Mouse (Mus musculus) limb, embryonic 15.5 days (tissue): ENCODE results near the gene Nol10. TPM values are rescaled to one million over a fixed set of nuclear protein-coding genes. Genes with fewer than 3 reads are reported as not detected.
A peak's percentile ranks its signal among the peaks of the same experiment; 100 is the strongest.

Experiments used
- ATAC-seq: fragments of 200-750 bp; cut with Nextera tagmentation; 2 replicates; pipeline ENCODE4 v1.8.0; 2017; ENCODE audit warnings: low read depth, moderate TSS enrichment; ENCODE audit not compliant: insufficient number of reproducible peaks, low FRiP score, low TSS enrichment
- H3K27ac ChIP-seq: fragments of 300-500 bp; sonication (generic); 2 replicates; pipeline ENCODE4 v1.5.1; 2015; ENCODE audit warnings: moderate library complexity, mild to moderate bottlenecking, inconsistent platforms
- H3K27me3 ChIP-seq: fragments of 300-500 bp; sonication (generic); 2 replicates; pipeline ENCODE4 v1.6.1; 2015; ENCODE audit warnings: inconsistent platforms
- H3K36me3 ChIP-seq: fragments of 300-500 bp; sonication (generic); 2 replicates; pipeline ENCODE4 v1.6.1; 2015; ENCODE audit warnings: inconsistent platforms
- H3K4me1 ChIP-seq: fragments of 300-500 bp; sonication (generic); 2 replicates; pipeline ENCODE4 v1.6.1; 2015; ENCODE audit warnings: inconsistent platforms
- H3K4me2 ChIP-seq: fragments of 300-500 bp; sonication (generic); 2 replicates; pipeline ENCODE4 v1.6.1; 2015; ENCODE audit warnings: mild to moderate bottlenecking, inconsistent platforms
- H3K4me3 ChIP-seq: fragments of 300-500 bp; sonication (generic); 2 replicates; pipeline ENCODE4 v1.5.1; 2015; ENCODE audit warnings: mild to moderate bottlenecking, inconsistent platforms
- H3K9ac ChIP-seq: fragments of 300-500 bp; sonication (generic); 2 replicates; pipeline ENCODE4 v1.6.1; 2015; ENCODE audit warnings: inconsistent platforms
- H3K9me3 ChIP-seq: fragments of 300-500 bp; sonication (generic); 2 replicates; pipeline ENCODE4 v1.6.1; 2016; ENCODE audit warnings: inconsistent platforms
- WGBS: fragments of 180-500 bp; shearing (Covaris S2); methylation state at CpG from one replicate; pipeline ENCODE4 v1.1.7; 2015; 5-methylcytosine and 5-hydroxymethylcytosine counted together
- polyA plus RNA-seq: library from polyadenylated mRNA; unstranded; fragments of >200 nt; fragmentation: Nextera tagmentation; extraction: Ambion mirVana; gene quantifications from 2 replicates; pipeline ENCODE4 v1.2.1, GENCODE M21; 2015

Nol10 gene
- polyA plus RNA-seq: 20.1 and 21.3 TPM in 2 replicates

DNA sequence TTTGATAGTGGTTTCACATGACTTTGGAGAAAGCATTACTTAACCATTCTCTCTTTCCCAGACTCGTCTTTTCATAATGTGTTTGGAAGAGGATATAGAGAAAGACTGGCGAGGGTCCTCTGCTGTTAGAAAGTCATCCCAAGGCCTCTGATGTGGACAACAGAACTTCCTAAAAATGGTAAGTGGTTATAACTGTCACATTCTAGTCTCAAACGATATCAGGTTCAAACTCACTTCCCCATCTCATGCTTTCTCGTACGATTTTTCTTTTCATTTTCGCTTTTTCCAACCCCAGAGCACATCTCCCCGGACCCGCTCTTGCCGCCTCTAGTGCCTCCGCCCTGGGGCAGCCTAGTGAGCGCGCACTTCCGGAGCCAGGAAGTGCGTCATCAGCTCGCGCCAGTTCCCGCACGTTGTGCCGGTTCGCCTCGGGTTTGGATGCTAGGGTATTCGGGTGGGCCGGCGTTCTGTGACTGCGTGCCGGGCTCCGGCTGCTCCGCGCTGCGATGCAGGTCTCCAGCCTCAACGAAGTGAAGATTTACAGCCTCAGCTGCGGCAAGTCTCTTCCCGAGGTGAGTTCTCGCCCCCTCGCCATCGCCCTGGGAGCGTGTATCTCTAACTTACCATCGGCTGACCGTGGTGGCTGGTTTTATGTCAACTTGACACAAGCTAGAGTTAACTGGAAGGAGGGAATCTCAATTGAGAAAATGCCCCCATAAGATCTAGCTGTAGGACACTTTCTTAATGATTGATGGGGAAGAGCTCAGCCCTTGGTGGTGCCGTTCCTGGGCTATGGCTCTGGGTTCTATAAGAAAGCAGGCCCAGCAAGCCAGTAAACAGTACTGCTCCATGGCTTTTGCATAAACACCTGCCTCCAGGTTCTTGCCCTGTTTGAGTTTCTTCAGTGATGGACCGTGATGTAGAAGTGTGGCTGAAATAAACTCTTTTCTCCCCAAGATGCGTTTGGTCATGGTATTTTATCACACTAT is at the start of gene Nol10:
TSS of gene Nol10 (plus strand) at position 411 of the 989 bp plus-strand sequence.
- peaks cover 18% of the 10 kb centered on the region for H3K36me3 ChIP-seq
- H3K9ac ChIP-seq: peak within 1 kb of the TSS; percentile 58
- H3K4me1 ChIP-seq: peaks cover 14% of the 10 kb centered on the region
- ATAC-seq: peak; percentile 86; the same call in 1 of the 2 replicates
- no peaks in the 10 kb centered on the region for H3K27me3 ChIP-seq
- peak within 1 kb of the TSS; percentile 61 for H3K27ac ChIP-seq
- peak within 1 kb of the TSS; percentile 78 for H3K4me2 ChIP-seq
- under 1% methylated on average over 42 of the region's 42 CpGs for WGBS
- H3K4me3 ChIP-seq: peak within 1 kb of the TSS; percentile 85
- H3K9me3 ChIP-seq: no peaks in the 10 kb centered on the region

DNA sequence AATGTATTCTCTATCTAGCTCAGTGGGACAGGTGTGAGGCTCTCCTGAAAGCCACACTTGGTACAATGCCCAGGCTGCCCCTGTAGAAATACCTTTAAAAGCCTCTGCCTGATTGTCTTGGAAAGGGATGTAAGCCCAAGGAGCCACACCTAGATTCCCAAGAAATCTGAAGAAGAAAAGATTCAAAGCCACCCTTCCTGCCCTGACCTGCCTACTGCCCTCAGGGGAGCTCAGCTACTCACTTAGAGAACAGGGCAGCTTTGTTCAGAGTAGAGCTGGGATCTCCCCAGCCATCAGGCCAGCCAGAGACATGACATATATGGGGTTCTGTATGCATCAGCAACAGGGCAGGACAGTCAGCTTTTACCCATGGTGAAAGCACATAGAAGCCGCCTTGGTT is 48.4 kb upstream of the Nol10 start:
- no peak for ATAC-seq
- H3K9me3 ChIP-seq: no peaks in the 10 kb centered on the region
- H3K27ac ChIP-seq: no peak overlapping the region
- no peaks in the 10 kb centered on the region for H3K27me3 ChIP-seq
- H3K4me3 ChIP-seq: no peak overlapping the region
- no peak overlapping the region for H3K4me2 ChIP-seq
- 94% methylated on average over 1 of the region's 1 CpGs for whole genome bisulfite sequencing
- no peaks in the 10 kb centered on the region for H3K4me1 ChIP-seq
- no peak overlapping the region for H3K9ac ChIP-seq
- no peaks in the 10 kb centered on the region for H3K36me3 ChIP-seq

DNA sequence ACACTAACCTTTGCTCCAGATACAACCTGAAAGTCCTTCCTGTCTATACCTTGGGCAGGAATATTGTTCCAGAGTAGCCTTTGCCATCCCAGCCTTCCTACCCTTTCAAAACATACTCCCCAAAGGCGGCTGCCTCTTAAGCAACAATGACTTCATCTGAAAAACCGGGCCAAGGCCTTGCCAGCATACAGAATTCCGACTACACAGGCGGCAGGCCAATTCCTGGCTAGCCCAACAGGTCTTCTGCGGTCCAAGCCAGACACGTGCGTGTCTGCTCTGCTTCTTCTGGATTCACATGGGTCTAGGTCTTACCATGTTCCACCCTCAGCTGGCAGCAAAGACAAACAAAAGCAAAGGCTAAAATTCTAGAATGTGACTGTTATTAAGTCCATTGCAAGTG is 42.8 kb upstream of the Nol10 start:
- Histone ChIP-seq H3K9ac (no peak overlapping the region), H3K27ac (no peak overlapping the region), H3K4me2 (no peak overlapping the region), H3K4me3 (no peak overlapping the region), H3K4me1 (no peaks in the 10 kb centered on the region), H3K27me3 (no peaks in the 10 kb centered on the region), H3K9me3 (no peaks in the 10 kb centered on the region), H3K36me3 (no peaks in the 10 kb centered on the region)
- 75% methylated on average over 7 of the region's 7 CpGs for WGBS
- ATAC-seq: no peak

DNA sequence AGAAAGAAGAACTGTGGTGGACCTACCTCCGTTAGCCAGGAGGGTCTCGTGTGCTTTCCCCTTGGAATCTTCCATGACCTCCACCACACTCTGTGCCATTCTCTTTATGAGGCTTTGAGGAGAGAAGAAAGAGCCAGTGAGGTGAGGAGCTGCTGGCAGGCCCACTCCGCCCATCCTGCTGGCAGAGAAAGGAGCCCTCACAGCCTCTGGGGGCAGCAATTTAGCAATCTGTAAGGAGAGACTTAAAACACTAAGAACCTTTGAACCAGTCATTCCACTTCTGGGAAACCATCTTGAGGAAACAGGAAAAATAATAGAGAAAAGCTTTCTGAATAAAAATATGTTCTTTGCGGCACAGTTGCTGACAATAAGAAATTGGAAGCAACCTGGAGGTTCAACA is 40.0 kb upstream of the Nol10 start:
- Histone ChIP-seq H3K27ac (no peak overlapping the region), H3K27me3 (no peaks in the 10 kb centered on the region), H3K4me3 (no peak overlapping the region), H3K4me2 (no peak overlapping the region), H3K9ac (no peak overlapping the region), H3K36me3 (no peaks in the 10 kb centered on the region), H3K4me1 (no peaks in the 10 kb centered on the region), H3K9me3 (no peaks in the 10 kb centered on the region)
- no peak for ATAC-seq
- WGBS: 42% methylated on average over 4 of the region's 4 CpGs

DNA sequence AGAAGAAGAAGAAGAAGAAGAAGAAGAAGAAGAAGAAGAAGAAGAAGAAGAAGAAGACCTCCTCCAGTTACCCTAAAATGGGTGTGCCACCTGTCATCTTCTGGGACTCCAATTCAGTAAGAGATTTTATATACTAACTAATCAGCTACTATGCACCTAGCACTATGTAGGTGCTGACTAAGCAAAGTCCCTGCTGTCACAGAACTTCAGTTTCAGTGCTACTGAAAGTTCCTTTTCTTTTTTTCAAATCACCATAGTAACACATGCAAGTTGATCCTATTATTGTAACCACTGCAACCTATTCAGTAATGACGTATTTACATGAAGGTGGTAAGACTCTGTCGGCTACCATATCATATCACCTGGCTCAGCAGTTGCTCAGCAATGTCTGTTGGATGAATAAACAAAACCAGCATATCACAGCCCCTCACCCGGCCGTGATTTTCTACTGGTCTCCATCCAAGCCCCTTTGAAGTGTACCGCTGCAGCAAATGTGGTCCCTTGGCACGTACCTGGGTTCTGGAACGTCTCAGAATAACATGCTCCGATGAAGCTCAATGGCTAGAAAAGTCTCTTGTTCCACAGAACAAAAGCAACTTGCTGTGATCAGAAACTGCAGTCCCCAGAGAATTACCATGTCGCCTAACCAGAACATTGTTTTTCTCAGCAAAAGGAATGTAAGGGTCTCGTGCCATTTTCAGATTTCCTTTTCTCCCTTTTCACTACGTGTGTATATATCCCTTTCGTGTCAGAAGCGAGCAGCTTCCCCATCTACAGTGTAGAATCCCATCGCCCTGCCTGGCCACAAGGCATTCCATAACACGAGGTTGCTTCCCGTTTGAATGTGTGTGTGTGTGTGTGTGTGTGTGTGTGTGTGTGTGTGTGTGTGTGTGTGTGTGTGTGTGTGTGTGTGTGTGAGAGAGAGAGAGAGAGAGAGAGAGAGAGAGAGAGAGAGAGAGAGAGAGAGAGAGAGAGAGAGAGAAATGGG is 37.1 kb upstream of the Nol10 start:
- Histone ChIP-seq H3K36me3 (no peaks in the 10 kb centered on the region), H3K4me2 (no peak overlapping the region), H3K4me3 (no peak overlapping the region), H3K9ac (no peak overlapping the region), H3K27ac (no peak overlapping the region), H3K4me1 (no peaks in the 10 kb centered on the region), H3K9me3 (no peaks in the 10 kb centered on the region), H3K27me3 (no peaks in the 10 kb centered on the region)
- WGBS: 77% methylated on average over 16 of the region's 16 CpGs
- no peak for ATAC-seq

DNA sequence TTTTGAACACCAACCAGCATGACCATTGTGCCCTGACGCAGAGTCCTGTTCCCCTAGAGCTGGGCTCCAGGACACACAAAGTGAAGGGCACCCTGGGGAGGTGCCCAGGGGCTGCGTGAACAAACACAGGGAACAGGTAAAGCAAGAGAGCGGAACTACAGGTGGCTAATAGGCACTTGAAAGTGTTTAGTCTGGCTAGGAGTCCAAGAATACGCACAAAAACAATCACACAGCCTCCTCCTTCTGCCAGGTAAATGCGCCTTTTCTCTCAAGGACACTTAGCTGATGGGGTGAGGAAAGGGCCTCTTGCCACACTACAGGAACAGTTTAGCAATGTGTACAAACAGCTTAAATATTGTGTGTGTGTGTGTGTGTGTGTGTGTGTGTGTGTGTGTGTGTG is 32.2 kb upstream of the Nol10 start:
- no peak overlapping the region for H3K4me3 ChIP-seq
- no peak overlapping the region for H3K27ac ChIP-seq
- H3K4me1 ChIP-seq: no peaks in the 10 kb centered on the region
- no peaks in the 10 kb centered on the region for H3K36me3 ChIP-seq
- H3K4me2 ChIP-seq: no peak overlapping the region
- ATAC-seq: no peak
- no peaks in the 10 kb centered on the region for H3K27me3 ChIP-seq
- no peaks in the 10 kb centered on the region for H3K9me3 ChIP-seq
- H3K9ac ChIP-seq: no peak overlapping the region
- 86% methylated on average over 5 of the region's 5 CpGs for WGBS

DNA sequence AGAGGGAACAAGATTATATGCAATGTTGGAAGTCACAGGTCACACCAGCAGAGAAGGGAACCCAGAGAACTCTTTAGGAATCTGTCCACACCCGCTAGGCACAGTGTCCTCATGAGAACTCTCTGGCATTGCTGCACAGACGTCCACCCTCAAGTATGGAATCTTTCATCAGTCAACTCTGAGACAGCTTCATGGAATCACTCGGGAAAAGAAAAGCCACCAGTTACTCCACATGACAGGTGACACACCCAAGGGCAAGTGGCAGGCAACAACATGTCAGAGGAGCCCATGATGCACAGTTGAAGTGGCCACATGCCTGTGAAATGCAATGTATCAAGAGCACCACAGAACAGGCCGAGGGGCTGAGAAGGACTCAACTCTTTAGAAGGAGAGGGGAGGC is 30.3 kb upstream of the Nol10 start:
- Histone ChIP-seq H3K4me2 (no peak overlapping the region), H3K9ac (no peak overlapping the region), H3K4me3 (no peak overlapping the region), H3K36me3 (no peaks in the 10 kb centered on the region), H3K27me3 (peaks cover 8% of the 10 kb centered on the region), H3K27ac (no peak overlapping the region), H3K9me3 (no peaks in the 10 kb centered on the region), H3K4me1 (no peaks in the 10 kb centered on the region)
- ATAC-seq: no peak
- WGBS: 54% methylated on average over 4 of the region's 4 CpGs

DNA sequence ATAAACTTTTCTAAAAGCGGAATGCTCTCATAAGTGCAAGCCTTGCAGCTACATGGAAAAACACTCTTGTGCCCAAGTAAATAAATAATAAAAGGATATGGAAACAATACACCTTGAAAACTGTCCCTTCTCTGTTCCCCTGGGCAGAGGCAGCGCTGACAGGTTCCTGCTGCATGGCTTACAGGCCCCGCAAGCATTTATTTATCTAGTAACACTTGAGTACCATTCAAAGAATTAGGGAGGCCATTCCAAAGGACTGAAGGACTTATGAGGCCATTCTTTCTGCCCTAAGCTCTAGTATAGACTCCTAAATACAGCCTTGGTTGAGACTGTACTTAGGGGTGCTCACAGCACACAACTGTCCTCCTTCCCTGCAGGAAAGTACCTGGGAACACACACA is 29.8 kb upstream of the Nol10 start:
- Histone ChIP-seq H3K9ac (no peak overlapping the region), H3K36me3 (no peaks in the 10 kb centered on the region), H3K9me3 (no peaks in the 10 kb centered on the region), H3K27me3 (peaks cover 13% of the 10 kb centered on the region), H3K4me3 (no peak overlapping the region), H3K4me1 (no peaks in the 10 kb centered on the region), H3K27ac (no peak overlapping the region), H3K4me2 (no peak overlapping the region)
- no peak for ATAC-seq
- WGBS: 71% methylated on average over 3 of the region's 3 CpGs

DNA sequence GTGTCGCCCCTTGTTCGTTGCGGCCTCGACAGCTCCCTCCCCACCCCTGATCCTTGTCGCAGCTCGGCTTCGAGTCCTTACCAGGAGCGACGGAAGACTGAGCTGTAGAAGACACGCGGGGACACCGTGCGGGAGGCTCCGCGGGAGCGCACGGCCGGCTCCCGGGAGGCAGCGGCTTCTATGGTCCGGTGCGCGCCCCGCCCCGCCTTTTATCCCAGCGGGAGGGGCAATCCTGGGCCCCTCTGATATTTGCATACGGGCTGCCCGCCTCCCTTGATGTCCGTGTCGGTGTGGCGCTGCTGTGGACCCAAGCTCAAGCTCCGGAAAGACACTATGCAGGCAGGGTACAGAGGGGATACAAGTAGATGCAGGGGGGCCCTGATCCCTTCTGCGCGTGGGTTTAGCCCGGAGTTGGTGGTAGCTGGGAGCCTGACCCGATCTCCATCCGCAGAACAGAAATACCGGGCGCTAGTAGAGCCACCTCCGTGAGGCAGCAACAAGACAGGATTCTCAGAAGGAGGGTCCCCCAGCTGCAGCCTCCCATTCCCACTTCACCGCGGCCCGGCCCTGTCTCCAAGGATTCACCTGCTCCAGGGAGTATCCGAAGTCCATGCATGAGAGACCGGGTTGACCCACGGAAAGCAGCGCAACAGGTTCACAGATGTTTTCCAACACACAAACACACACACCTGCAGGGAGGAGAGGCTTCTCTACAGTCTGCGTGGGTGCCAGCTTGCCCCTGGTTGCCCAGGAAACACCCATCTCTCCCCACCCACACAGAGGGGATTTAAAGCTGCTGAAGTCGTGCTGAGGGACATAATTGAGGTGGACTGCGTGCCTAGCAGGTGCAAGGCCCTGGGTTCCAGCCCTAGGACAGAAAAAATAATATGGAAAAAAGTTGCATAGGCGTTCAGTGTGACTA is 23.4 kb upstream of the Nol10 start:
- 3% methylated on average over 51 of the region's 51 CpGs for WGBS
- Histone ChIP-seq H3K36me3 (no peaks in the 10 kb centered on the region), H3K27me3 (peaks cover 44% of the 10 kb centered on the region), H3K4me3 (peak overlapping the region; percentile 37), H3K4me1 (peaks cover 10% of the 10 kb centered on the region), H3K9ac (peak overlapping the region; percentile 4; the same call in 1 of the 2 replicates), H3K9me3 (no peaks in the 10 kb centered on the region), H3K27ac (no peak overlapping the region), H3K4me2 (peak overlapping the region; percentile 59)
- ATAC-seq: no peak

DNA sequence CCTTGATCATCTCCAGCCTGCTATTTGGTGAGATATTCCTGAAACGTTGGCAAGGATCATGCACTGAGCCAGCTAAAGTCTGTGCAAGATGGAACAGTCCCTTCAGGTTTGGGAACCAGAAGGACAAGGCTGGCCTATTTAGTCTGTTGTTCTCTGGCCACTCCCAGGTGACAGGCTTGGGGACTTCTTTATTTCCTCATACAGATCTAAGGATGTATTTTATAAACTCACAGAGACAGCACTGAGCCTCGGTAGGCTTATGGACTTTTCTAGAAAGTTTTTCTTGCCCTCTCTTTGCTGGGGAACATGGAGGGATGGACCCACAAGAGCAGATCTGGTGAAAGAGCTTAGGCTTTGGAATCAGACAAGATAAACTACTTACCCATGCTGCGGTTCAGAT is 19.0 kb upstream of the Nol10 start, which contains the start of gene Atp6v1c2:
TSS of gene Atp6v1c2 (minus strand) at position 101 of the 400 bp plus-strand sequence.
- WGBS: 70% methylated on average over 3 of the region's 3 CpGs
- no peak within 1 kb of the TSS for H3K4me3 ChIP-seq
- H3K27me3 ChIP-seq: peaks cover 25% of the 10 kb centered on the region
- H3K27ac ChIP-seq: no peak within 1 kb of the TSS
- no peak for ATAC-seq
- H3K9ac ChIP-seq: no peak within 1 kb of the TSS
- H3K4me2 ChIP-seq: no peak within 1 kb of the TSS
- peaks cover 9% of the 10 kb centered on the region for H3K4me1 ChIP-seq
- no peaks in the 10 kb centered on the region for H3K36me3 ChIP-seq
- no peaks in the 10 kb centered on the region for H3K9me3 ChIP-seq

DNA sequence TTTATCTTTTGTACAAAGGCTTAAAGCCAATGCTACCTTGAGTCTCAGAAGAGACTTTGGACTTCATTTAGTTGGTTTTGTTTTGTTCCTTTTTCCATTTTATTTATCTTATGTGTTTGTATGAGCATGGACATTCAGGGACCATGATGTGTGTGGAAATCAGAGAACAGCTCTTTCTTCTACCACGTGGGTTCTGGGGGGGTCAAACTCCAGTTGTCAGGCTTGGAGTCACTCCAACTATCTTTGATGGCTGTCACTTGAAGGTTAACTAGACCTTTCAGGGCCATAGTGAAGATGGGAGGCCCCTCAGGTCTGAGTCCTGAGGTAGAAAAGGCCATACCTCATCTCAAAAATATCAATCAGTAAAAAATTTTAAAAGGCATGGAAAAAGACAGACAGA is 14.8 kb upstream of the Nol10 start:
- H3K36me3 ChIP-seq: no peaks in the 10 kb centered on the region
- WGBS: 27% methylated on average over 1 of the region's 1 CpGs
- H3K9me3 ChIP-seq: no peaks in the 10 kb centered on the region
- H3K27me3 ChIP-seq: 0 out of 2 replicates have a peak, but pooled peaks cover 3% of the 10 kb centered on the region
- H3K27ac ChIP-seq: no peak overlapping the region
- H3K4me3 ChIP-seq: no peak overlapping the region
- no peak overlapping the region for H3K9ac ChIP-seq
- no peak for ATAC-seq
- H3K4me1 ChIP-seq: no peaks in the 10 kb centered on the region
- no peak overlapping the region for H3K4me2 ChIP-seq
